ENCODE assay signal across 16 mouse cellular contexts in the genomic region with DNA sequence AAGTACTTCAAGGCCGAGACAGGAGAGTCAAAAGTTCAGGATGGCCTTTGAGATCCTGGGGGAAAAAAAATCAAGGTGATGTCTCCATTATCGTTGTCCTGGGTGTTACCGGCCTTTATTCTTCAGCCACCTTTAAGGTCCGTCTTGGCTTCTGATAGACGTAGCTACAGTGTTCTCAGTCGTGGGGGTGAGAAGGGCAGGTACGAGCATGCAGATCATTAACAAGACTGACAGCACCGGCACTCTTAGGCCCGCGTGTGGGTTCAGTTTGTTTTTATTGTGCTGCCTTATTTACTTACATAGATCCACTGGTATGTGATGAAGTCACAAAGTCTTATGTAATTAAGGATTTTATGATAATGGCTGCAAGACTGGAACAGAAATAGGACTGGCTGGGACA. TPM values are rescaled to one million over a fixed set of nuclear protein-coding genes. Genes with fewer than 3 reads are reported as not detected.
A peak's percentile ranks its signal among the peaks of the same experiment; 100 is the strongest.
DNase-seq lines count a peak whose midpoint lies in the region; ATAC-seq lines count a peak whose summit lies in the region.
"Had no signal": no experiment of that assay in that cellular context is flagged by ENCODE, and none has a peak within 500 bp of the region (broad histone marks: within the 10 kb centered on the region; RNA-seq: fewer than 3 reads in every experiment).

No protein-coding gene starts in this region.

- H3K4me1 ChIP-seq in heart, embryonic 10.5 days: peaks cover 35% of the 10 kb centered on the region
- peaks cover 96% of the 10 kb centered on the region for H3K4me1 ChIP-seq in liver, embryonic 12.5 days
- H3K4me1 ChIP-seq: midbrain, embryonic 13.5 days had no signal

- H3K9ac ChIP-seq in liver, embryonic 12.5 days: peak overlapping the region; percentile 90
- H3K9ac ChIP-seq: hindbrain, embryonic 15.5 days; midbrain, embryonic 13.5 days had no signal

- H3K27ac ChIP-seq in heart, embryonic 10.5 days: peak overlapping the region; percentile 79; the same call in 1 of the 2 replicates
- peak overlapping the region; percentile 100 for H3K27ac ChIP-seq in liver, embryonic 12.5 days
- H3K27ac ChIP-seq: hindbrain, embryonic 15.5 days; macrophage; midbrain, embryonic 13.5 days had no signal

- DNase-seq in heart, embryonic 10.5 days (ENCODE audit: low spot score): no peak
- DNase-seq in heart, postnatal 4 days: no peak
- peak; percentile 36 to 40 for DNase-seq in urinary bladder, postnatal 36 days (ENCODE audit: low spot score in 2 of 2)
- no peak for DNase-seq in urinary bladder, postnatal 10 days (ENCODE audit: low spot score)
- DNase-seq in neural tube, embryonic 10.5 days (ENCODE audit: extremely low spot score, low spot score): no peak
- no peak for DNase-seq in left cerebral cortex, postnatal 36 days (ENCODE audit: low spot score in 2 of 2)
- DNase-seq: adrenal gland, postnatal 10 days; cerebellum, postnatal 10 days; lung, adult 18-20 months; right cerebral cortex, postnatal 25 days; thymus, postnatal 25 days had no signal

- intact Hi-C loops in left cerebral cortex, postnatal 36 days (cut with DNase I): no loop called here

- WGBS in heart, embryonic 10.5 days: 79% methylated on average over 10 of the region's 10 CpGs
- 73% methylated on average over 10 of the region's 10 CpGs for WGBS in liver, embryonic 12.5 days (ENCODE audit: insufficient replicate concordance)

- no peak for ATAC-seq in liver, embryonic 12.5 days
- ATAC-seq: midbrain, embryonic 13.5 days had no signal

- H3K4me3 ChIP-seq in heart, embryonic 10.5 days: no peak overlapping the region
- H3K4me3 ChIP-seq in liver, embryonic 12.5 days: peak overlapping the region; percentile 67; the same call in 1 of the 2 replicates
- H3K4me3 ChIP-seq: hindbrain, embryonic 15.5 days; midbrain, embryonic 13.5 days had no signal

- H3K27me3 ChIP-seq in heart, embryonic 10.5 days (ENCODE audit: insufficient read depth, poor library complexity, severe bottlenecking): no peaks in the 10 kb centered on the region
- no peaks in the 10 kb centered on the region for H3K27me3 ChIP-seq in liver, embryonic 12.5 days (replicated peaks)
- H3K27me3 ChIP-seq: hindbrain, embryonic 15.5 days; midbrain, embryonic 13.5 days had no signal

- H3K9me3 ChIP-seq in heart, embryonic 10.5 days: no peaks in the 10 kb centered on the region
- no peaks in the 10 kb centered on the region for H3K9me3 ChIP-seq in liver, embryonic 12.5 days (replicated peaks)
- H3K9me3 ChIP-seq: G1E; hindbrain, embryonic 15.5 days; midbrain, embryonic 13.5 days had no signal

- peaks cover 48% of the 10 kb centered on the region for H3K36me3 ChIP-seq in heart, embryonic 10.5 days
- H3K36me3 ChIP-seq in liver, embryonic 12.5 days: peaks cover 68% of the 10 kb centered on the region

- H3K4me2 ChIP-seq in liver, embryonic 12.5 days: peak overlapping the region; percentile 84
- H3K4me2 ChIP-seq: hindbrain, embryonic 15.5 days; midbrain, embryonic 13.5 days had no signal

RNA-seq across cellular contexts. Expression of gene Ucp3, which starts 9.0 kb away (rescaled TPM):
- polyA plus RNA-seq in heart, embryonic 10.5 days (2016; fragmentation: Nextera tagmentation; extraction: Ambion mirVana): 0.05 and 0.14 TPM in 2 replicates
- total RNA-seq in heart, postnatal 4 days (2021): 10 to 100 TPM; 15.2 to 16.5 TPM
- polyA plus RNA-seq in liver, embryonic 12.5 days (2016; fragmentation: Nextera tagmentation; extraction: Ambion mirVana): 0.10 TPM in 1 of 2 replicates, not detected in the other
- total RNA-seq in left cerebral cortex, postnatal 36 days (2021): 1 to 10 TPM; 2.3 to 2.8 TPM
- polyA plus RNA-seq: G1E; hindbrain, embryonic 15.5 days; macrophage; midbrain, embryonic 13.5 days had no signal

RNA-seq across cellular contexts. Expression of gene Ucp2, which starts 29.4 kb away (rescaled TPM):
- 165 and 231 TPM in 2 replicates for polyA plus RNA-seq in heart, embryonic 10.5 days (2016; fragmentation: Nextera tagmentation; extraction: Ambion mirVana)
- total RNA-seq in heart, postnatal 4 days (2021): 100 to 1,000 TPM; 338 to 355 TPM
- polyA plus RNA-seq in liver, embryonic 12.5 days (2016; fragmentation: Nextera tagmentation; extraction: Ambion mirVana): 814 and 842 TPM in 2 replicates
- total RNA-seq in left cerebral cortex, postnatal 36 days (2021): 10 to 100 TPM; 76.5 to 90.0 TPM

RNA-seq across cellular contexts. Expression of gene Dnajb13, which starts 51.0 kb away (rescaled TPM):
- 0.22 and 0.35 TPM in 2 replicates for polyA plus RNA-seq in heart, embryonic 10.5 days (2016; fragmentation: Nextera tagmentation; extraction: Ambion mirVana)
- not detected for total RNA-seq in heart, postnatal 4 days (2021)
- 2.5 TPM in 2 replicates for polyA plus RNA-seq in liver, embryonic 12.5 days (2016; fragmentation: Nextera tagmentation; extraction: Ambion mirVana)
- under 1 TPM; 0.39 to 0.45 TPM for total RNA-seq in left cerebral cortex, postnatal 36 days (2021)
- polyA plus RNA-seq: G1E had no signal

Comparison
In these comparisons a context has a peak if more than half of its experiments do, and no peak if none do; other contexts are left out.
1. DNase-seq: peak in urinary bladder, postnatal 36 days (2 of 2); none in heart, embryonic 10.5 days (single experiment), heart, postnatal 4 days (single experiment), urinary bladder, postnatal 10 days (single experiment), neural tube, embryonic 10.5 days (single experiment) and left cerebral cortex, postnatal 36 days (0 of 2).
2. RNA of gene Ucp3, which starts 9.0 kb away (total RNA-seq): 15.2 to 16.5 TPM in heart, postnatal 4 days; 2.3 to 2.8 TPM in left cerebral cortex, postnatal 36 days; every median in the first group is over 4 times any median in the second.